Mouse (Mus musculus): ENCODE measurements around the gene Cenpe. TPM values are rescaled to one million over a fixed set of nuclear protein-coding genes. Genes with fewer than 3 reads are reported as not detected.

Cenpe gene
- total RNA-seq, 2 experiments from 2014 or later: 56.6 to 57.9 TPM

Other genes with a start within 250 kb of the Cenpe start
- gene Bdh2, start 68.7 kb downstream of the Cenpe start, total RNA-seq (2015): 0.32 and 0.52 TPM in 2 replicates
- gene Bdh2, start 68.7 kb downstream of the Cenpe start, total RNA-seq (2017): 0.07 TPM in 1 of 2 replicates, not detected in the other
- 0.17 TPM in 1 of 2 replicates, not detected in the other for gene Slc9b2, start 95.2 kb downstream of the Cenpe start, total RNA-seq (2015)
- gene Slc9b2, start 95.2 kb downstream of the Cenpe start, total RNA-seq (2017): 0.12 TPM in 1 of 2 replicates, not detected in the other
- not detected in 2 replicates for gene Slc9b1, start 135.5 kb downstream of the Cenpe start, total RNA-seq (2015)
- gene Slc9b1, start 135.5 kb downstream of the Cenpe start, total RNA-seq (2017): not detected in 2 replicates
- gene Cisd2, start 211.4 kb downstream of the Cenpe start, total RNA-seq (2015): 51.1 and 55.0 TPM in 2 replicates
- 34.8 and 39.4 TPM in 2 replicates for gene Cisd2, start 211.4 kb downstream of the Cenpe start, total RNA-seq (2017)
- 570 and 584 TPM in 2 replicates for gene Ube2d3, start 225.6 kb downstream of the Cenpe start, total RNA-seq (2015)
- gene Ube2d3, start 225.6 kb downstream of the Cenpe start, total RNA-seq (2017): 744 and 755 TPM in 2 replicates